Mouse (Mus musculus) megakaryocyte progenitor cell, adult 5-6 weeks (primary cell): Measurements from ENCODE around the gene Gm17490. TPM values are rescaled to one million over a fixed set of nuclear protein-coding genes. Genes with fewer than 3 reads are reported as not detected.
A peak's percentile ranks its signal among the peaks of the same experiment; 100 is the strongest.

ENCODE experiments used
- ATAC-seq: replicated peaks from 2 replicates; pipeline ENCODE4 v1.8.0; 2016; ENCODE audit warnings: mild to moderate bottlenecking, moderate TSS enrichment, inconsistent platforms; ENCODE audit not compliant: poor library complexity
- total RNA-seq, 2 experiments: library from RNA; stranded (forward) in 1 of 2; stranded (reverse) in 1 of 2; fragments of 157-497, 149-512 nt in 1 of 2; fragments of 200-1000 nt in 1 of 2; gene quantifications; 2 replicates each; pipeline versions ENCODE4 v1.2.3 to v1.2.4; 2015 to 2017

Gm17490 gene
- not detected in 2 replicates for total RNA-seq (2015)
- total RNA-seq (2017), result not detected in 2 replicates

DNA sequence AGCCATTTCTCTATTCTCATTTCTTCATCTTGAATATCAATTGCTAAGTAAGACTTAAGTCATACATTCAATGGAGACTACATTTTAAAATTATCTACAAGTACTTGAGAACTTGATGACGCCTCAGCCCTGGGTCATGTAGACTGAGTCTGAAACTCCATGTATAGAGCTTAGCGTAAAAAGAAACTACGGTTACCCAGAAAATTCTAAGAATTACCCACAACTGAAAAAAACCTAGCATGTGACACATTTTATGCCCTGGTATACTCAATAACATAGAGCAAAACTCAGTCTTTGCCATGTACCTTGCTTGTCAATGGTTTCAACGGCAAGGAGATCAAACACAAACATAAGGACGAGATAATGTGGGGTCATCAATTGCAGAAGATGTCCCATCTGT lies at the start of gene Gm17490:
Gene Gm17490, minus strand, starts transcription at position 375 of the 400 bp plus-strand sequence.
- no peak for ATAC-seq

DNA sequence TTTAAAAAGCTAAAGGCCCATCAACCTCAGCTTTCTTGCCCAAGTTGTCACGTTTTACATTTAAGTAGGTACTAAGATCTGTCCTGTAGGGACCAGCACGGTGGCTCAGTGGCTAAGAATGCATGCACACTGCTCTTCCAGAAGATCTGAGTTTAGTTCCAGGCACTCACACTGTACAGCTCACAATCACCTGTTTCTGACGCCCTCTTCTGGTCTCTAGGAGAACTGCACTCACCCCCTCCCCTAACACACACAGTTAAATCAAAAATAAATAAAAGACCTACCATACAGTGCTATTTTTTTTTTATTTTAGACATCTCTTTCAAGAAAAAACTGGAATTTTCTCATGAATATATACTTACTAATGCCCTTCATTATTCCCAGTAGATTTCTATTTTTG lies 46.1 kb upstream of the Gm17490 start:
- ATAC-seq, result peak; percentile 83

DNA sequence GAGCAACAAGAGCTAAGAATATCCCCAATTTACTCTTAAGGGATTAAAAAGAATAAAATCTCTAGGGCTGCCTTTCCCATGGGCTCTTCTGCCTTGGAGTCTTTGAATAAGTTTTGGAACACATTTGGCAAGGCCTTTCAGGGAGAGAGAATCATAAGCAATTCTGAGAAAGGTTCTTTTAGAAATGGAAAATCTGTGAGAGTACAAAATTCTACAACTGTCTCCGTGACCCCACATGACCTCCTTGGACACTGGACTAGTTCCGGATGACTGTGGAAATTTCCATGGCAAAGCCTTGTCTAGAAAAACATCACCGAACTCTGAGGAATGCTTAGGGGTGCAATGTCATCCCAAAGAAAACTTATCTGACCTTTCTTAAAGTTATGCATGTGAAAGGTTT lies 39.3 kb upstream of the Gm17490 start:
- ATAC-seq, result no peak

DNA sequence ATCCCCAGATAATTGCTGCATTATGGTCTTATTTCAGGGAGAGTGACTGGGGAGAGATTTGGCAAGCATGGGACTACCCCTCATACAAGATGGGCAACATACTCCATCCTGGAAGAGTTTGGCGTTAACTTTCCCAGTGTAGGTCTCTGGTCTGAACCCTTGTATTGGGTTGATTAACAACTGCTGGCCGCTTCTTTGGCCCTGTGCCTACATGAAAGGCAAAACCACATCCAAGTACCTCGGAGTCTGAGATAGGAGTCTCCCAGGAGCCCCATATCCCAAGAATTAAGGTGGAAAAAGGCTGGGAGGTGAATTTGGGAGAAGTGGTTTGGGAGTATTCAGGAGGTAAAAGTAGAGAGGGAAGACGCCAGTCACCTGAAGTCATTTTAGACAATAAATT lies 38.7 kb upstream of the Gm17490 start:
- ATAC-seq, result no peak

DNA sequence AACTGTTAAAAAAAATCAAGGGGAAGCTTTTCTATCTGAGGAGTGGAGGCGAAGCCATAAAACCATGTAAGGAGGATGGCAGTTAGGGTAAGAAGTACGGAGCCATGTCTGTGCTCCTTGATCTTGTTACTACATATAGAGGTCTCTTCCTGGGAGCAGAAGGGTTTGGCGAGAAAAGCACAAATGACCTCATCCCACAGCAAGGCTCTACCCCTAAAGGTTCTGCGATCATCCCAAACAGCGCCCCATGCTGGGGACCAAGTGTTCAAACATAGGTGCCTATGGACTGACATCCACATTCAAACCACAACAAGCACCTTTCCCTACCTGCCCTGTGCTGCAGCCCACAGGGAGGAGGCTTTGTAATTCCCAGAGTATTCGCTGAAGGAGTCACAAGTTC lies 38.3 kb upstream of the Gm17490 start:
- peak; percentile 67 for ATAC-seq

DNA sequence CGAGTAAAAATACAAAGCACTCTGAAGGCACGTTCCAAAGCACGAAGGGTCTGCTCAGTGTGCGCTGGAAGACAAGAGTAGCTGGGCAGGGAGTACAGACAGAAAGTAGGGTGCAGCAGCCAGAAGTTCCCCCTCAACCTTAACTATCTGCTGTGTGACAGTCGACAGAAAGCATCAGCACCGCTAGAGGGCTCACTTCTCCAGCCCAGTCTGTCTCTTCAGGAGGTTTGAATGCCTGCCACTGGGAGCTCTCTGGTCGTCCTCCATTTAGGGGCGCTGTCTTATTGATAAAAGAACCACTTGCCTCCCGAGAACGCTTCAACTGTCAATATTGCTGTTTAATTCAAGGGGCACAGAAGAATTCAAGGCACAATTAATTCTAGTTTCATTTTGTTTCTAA lies 37.9 kb upstream of the Gm17490 start:
- ATAC-seq, result peak; percentile 98

DNA sequence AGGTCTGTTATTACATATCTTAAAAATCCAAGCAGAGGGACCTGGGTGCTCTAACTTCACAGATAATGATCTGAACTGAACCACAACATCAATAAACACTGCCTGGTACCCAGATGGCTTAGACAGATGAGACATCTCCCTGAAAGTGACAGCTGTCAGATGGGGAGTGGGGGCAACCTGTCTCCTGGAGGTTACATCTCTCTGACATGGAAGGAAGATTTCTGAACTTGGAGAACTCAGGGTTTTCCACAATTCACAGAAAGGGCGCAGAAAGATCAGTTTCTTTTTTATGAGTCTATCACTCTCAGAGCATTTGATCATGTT lies 36.8 kb upstream of the Gm17490 start:
- ATAC-seq, result no peak

DNA sequence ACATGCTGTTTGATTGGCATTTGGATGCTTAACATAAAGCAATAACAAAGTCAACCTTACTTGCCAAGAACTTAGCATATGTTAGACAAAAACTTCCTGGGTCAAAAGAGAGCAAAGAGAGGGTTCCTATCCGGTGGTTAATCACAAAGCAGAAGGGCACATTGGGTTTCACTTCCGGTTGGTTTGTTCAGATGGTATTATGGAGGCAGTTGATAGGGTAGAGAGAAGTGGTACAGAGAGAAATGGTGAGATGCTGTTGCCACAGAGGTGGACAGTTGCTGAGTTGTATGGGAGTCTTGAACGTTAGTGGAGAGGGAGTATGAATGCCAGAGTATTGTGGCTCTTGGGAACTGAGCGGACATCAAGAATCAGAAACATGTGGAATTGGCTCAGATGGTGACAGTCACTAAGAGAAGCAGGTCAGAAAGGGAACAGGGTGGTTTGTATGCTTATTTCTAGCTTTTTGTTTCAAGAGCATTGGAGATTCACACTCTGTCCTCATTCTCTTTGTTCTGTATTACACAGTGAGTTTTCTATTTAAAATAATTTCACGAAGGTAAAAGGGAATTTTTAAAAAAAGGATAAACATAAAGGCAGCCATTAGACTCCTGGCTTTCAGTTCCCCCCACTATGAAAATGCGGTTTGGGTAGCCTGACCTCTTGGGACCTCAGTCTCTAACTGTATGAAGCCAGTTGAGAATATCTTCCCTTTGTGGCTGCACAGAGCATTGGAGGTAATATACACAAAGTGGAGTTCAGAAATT lies 36.3 kb upstream of the Gm17490 start:
- ATAC-seq, result peak; percentile 45

DNA sequence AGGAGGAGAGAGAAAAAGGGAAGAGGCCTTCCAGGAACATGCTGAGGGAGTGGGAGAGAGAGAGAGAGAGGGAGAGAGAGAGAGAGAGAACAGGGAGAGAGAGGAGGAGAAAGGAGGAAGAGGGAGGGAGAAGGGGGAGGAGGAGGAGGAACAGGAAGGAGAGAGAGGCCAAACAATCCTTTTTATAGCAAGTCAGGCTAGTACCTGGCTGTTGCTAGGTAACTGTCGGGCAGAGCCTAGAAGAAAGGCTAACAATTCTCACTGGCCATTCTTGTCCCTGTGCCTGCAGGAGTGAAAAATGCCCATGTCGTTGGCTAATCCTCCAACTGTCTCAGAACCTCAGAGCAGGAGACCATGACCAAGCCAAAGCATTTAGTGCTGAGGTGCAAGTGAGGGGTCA lies 33.2 kb upstream of the Gm17490 start:
- no peak for ATAC-seq

DNA sequence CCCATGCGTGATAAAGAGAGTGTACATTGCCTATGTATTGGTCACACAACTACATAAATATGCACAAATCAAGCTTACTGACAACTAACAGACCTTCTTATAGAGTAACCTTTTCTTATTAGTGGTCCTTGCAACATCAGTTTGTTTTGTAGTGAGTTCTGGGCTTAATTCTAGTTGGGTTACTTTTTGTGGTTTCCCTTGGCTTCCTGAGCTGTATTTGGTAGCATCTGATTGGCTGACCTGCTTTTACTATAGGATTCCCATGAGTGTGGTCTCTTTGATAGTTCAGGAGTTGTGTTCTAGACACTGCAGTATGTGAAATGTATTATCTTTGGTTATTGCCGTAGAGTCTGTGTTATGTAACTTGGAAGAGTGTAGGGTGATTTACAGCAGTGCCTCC lies 31.5 kb upstream of the Gm17490 start:
- no peak for ATAC-seq

DNA sequence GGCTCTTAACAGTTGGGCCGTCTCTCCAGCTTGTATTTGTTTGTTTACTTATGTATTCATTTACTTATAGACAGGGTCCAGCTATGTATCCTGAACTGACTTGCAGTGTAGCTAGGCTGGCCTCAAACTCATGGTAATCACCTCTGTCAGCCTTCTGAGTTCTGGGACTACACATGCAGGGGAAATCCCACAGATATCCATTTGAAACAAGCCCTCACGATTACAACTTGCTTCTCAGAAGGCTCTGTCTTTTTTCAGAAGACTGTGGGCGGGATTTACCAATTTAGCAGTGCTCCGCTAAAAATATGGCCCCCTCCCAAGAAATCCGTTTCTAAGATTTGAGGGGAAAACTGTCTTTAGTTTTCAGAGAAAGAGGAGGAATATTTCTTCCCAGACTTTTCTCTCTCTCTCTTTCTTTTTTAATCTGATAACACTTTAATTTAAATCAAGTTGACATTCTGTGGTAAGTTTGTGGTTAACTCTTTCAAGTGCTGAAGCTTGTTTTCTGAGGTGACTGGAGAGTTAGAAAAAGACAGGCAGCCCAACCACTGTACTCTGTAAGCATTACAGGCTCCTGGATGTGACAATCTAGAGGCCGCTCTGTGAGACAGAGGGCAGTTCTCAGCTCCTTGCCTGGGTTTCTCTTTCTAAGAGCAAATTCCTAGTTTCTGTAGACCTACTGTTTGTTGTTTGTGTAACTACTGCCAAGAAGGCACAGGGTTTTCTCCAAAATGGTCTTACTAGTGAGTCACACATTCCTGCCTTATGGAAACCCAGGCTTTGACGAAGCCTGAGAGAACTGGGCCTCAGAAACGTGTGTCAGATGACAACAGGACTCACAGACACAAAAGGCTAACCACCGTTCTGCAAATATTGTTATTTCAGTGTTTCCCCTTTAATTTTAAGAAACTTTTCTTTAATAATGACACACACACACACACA lies 29.2 kb upstream of the Gm17490 start:
- peak; percentile 35; the same call in 1 of the 2 replicates for ATAC-seq

DNA sequence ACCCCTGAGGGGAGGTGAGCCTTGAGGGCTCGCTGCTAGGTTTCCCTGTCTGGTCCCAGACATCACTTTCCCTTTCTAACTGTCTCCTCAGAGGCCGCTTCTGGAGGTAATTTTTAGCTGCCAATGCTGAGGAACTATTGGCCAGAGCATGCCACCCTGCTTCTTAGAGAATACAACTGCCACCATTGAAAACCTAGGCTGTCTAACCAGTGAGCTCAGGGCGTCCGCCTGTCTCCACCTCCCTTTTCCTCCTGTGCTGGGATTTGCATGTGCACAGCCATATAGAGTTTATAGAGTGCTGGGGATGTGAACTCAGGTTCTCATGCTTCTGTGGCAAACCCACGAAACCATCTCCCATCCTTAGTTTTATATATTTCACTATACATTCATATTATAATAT lies 27.7 kb upstream of the Gm17490 start:
- no peak for ATAC-seq

DNA sequence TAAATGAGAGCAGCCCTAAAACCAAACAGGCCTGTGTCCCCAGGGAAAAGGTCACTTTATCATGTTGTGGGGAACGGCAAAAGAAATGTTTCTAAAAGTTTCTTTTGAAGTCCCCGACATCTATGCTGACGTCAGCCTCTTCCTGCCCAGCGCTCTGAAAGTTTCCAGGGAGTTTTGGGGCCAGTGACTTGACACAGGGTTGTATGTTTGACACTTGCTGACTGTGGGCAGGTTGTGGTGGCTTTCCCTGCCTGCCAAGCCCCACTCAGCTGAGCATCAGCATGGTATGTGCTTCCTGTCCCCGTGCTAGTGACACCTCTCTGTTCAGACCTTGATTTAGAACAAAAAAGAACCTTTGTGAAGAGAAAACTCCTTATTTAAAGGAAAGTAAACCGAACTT lies 27.3 kb upstream of the Gm17490 start:
- peak; percentile 81 for ATAC-seq

DNA sequence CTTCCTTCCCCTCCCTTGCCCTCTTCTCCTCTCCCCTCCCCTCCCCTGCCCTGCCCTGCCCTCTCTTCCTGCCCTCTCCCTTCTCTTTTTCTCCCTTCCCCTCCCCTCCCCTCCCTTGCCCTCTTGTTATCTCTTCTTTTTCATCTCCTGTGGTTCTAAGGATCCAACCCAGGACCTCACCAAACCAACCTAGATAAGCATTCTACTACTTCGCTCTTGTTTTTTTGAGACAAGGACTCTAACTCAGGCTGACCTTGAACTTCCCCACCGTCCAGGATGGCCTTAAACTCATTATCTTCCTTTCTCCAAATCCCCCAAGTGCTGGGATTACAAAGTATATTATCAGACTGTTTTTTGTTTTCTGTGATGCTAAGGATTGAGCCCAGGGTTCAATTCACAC lies 26.7 kb upstream of the Gm17490 start:
- ATAC-seq, result peak; percentile 23; the same call in 1 of the 2 replicates

DNA sequence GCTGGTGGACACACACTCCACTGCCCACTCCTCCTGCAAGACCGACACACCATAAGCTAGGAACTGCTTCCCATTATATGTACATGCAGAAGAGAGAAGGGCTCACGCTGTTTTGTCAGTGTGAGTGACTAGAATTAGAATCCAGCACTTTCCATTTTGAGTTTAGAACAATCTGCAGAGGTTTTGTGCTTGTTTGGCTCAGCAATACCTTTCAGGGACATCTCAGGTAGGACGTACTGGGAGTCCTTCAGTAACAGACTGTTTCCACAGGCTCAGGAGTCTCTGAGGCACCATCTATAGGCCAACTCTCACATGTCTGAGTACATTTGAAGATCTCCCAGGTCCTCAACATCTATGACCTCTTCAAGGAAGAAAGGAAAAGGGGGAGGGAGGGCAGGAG lies 26.1 kb upstream of the Gm17490 start:
- ATAC-seq, result no peak

DNA sequence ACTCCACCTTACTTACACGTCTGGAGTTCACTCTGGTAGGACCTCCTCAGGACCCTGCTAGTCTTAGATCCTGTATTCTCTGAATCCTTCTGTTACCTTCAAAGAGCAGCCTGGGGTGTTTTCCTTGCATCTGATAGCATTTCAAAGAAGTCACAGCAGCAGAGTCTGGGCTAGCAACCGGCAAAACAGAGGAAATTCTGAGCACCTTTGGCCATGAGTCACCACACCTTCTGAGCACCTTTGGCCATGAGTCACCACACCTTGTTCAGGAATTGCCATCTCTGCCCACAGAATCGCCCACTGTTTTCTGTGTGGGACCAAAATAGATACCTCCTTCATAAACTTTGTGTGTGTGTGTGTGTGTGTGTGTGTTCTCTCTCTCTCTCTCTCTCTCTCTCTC lies 25.4 kb upstream of the Gm17490 start:
- ATAC-seq, result no peak

DNA sequence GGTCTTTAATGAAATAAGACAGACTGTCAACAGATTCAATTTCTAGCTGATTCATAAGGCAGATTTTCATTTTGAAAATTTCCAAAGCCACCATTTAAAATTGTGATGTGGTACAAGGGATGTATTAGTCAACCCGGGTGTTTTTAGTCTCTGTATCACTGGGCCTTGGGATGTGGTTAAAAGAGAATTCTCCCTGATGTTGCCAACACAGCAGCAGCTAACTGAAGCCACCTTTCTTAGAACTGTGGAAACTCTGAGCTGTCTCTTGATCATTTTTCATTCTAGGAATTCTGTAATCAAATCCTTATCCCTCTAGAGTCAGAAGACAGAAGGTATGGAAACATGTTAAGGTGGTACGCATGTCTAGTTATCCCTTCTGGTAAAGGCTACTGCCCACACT lies 19.2 kb upstream of the Gm17490 start:
- no peak for ATAC-seq

DNA sequence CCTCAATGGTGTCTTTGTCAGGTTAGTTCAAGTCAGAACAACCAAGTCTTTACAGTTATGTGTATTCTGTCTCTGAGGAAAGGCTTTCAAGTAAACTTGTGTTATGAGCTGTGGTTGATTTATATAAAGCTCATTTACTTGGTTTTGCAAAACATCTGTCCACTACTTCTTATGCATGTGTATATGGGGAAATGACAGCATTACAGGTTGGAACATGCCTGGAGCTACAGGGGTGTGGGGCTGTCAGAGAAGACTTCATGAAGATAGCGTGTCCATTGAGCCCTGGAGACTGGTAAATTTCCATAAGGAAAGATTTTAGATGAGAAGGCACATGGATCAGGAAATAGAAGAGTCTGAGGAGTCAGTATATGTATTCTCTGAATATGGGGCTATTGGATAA lies 18.0 kb upstream of the Gm17490 start:
- no peak for ATAC-seq

DNA sequence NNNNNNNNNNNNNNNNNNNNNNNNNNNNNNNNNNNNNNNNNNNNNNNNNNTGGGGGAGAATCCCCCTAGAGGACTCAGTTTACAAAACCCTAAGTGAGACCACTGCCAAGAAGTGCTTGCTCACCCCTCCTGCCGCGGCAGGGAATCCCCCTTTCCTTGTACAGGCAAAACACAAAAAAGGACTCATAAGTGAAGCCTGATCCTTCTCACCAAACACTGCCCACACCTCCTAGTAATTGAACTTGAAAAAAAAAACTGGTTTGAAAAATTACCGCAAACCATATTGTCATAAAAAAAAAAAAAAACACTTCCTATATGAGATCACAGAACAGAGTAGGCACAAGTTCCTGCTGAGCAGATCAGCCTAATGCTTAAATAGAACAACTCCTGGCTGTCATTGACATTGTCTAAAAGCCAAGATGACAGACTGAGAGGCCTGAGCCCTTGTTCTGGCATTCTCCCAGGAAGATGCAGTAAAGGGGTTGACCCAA lies 16.4 kb upstream of the Gm17490 start, which contains the start of gene Il2ra:
Gene Il2ra, plus strand, starts transcription at position 357 of the 491 bp plus-strand sequence.
- no peak for ATAC-seq

DNA sequence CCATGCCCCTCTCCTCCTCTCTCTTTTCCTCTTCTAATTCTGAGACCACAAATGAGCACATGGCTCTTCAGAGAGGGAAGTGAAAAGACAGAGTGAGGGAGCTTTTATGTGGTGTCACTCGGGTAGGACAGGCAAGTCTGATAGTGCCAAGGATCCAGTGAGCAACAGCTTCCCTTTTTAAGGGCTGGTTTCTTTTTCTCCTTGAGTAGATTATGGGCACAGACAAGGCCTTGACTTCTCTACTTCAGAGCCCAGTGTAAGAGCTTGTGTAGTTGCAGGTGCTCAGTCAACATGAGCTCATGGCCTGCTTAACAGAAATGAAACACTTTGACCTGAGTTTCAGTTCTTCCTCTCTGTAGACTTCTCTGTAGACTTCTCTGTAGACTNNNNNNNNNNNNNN lies 11.1 kb upstream of the Gm17490 start:
- peak; percentile 95 for ATAC-seq

DNA sequence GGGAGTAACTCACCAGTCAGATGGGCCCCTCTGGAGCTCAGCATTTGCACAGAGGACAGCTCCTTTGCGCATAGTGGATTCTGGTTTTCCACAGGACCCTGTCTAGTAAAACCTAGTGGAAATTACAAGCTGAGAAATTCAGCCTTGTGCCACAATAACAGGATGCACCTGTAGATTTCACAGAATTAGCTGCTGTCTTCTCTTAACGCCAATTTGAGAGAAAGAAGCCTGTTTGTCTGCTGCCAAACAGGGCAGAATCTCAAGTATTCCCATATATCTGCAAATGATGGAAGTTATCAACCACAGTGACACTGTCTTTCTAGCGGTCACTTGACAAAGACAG lies 10.0 kb upstream of the Gm17490 start:
- no peak for ATAC-seq
